Mouse (Mus musculus) embryonic fibroblast, embryonic 13.5 days (primary cell): ENCODE results near the gene Rubcnl. TPM values are rescaled to one million over a fixed set of nuclear protein-coding genes. Genes with fewer than 3 reads are reported as not detected.

Experiments
- H3K27ac ChIP-seq: 2 replicates; pipeline ENCODE4 v1.5.1; 2012; ENCODE audit warnings: low read length, control low read depth, inconsistent platforms; ENCODE audit not compliant: insufficient read depth
- H3K4me1 ChIP-seq: 2 replicates; pipeline ENCODE4 v1.6.1; 2011; ENCODE audit warnings: low read length; ENCODE audit not compliant: control insufficient read depth, insufficient read depth
- H3K4me3 ChIP-seq: 2 replicates; pipeline ENCODE4 v1.5.1; 2011; ENCODE audit warnings: mild to moderate bottlenecking, control low read depth, low read length; ENCODE audit not compliant: insufficient read depth
- CTCF ChIP-seq: IDR thresholded peaks from 2 replicates; pipeline ENCODE4 v1.5.1; 2011; ENCODE audit warnings: mild to moderate bottlenecking, control low read depth, low read length, moderate library complexity, borderline replicate concordance; ENCODE audit not compliant: insufficient read depth
- POLR2A ChIP-seq: IDR thresholded peaks from 2 replicates; pipeline ENCODE4 v1.6.1; 2011; ENCODE audit warnings: low read depth, mild to moderate bottlenecking, control low read depth, low read length, moderate library complexity
- polyA plus RNA-seq: library from polyadenylated mRNA; stranded (reverse); fragments of >200 nt; gene quantifications from 2 replicates; pipeline ENCODE4 v1.2.4, GENCODE M21; 2011; ENCODE audit warnings: low read depth; ENCODE audit not compliant: missing spikeins, insufficient read length

Rubcnl gene
- polyA plus RNA-seq, result 0.54 and 0.58 TPM in 2 replicates

DNA sequence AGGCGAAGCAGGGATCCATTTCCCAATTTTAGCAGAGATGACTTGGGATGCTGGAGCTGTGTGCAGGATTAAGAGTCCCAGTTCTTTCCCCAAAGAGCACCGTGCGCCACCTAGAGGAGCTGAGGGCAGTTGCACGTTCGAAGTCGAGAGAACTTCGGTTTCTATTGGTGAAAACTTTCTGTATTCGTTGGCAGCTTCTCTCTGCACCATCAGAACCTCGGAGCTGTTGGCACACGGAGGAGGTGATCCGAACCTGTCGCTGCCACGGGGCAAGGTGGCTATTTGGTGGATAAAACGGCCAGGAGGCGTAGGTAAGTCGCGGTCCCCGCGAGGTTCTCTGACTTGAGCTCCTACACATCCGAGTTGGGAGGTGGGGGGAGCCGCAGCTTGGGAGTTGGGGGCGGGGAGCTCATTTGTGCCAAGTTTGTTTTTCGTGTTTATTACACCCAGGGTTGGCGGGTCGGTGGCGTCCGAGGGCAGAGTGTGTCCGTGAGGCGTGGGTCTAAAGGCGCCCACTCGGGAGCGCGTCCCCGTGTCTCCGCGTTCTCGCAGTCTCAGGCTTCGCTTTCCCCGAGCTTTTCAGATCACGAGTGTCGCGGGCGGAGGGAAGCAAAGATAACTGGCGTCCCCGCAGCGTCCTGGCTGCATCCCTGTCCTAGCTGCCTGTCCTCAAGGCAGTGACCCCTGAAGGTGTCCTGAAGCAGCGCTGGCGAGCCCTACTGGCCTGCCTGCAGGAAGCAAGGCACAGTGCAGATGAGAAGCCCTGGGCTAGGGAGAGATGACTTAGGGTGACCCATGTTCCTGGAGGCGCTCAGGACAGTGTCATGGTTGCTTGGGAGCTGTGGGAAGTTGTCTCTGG lies at the start of gene Rubcnl:
Gene Rubcnl, plus strand, starts transcription at position 172 of the 859 bp plus-strand sequence.
- Histone ChIP-seq H3K4me3 (peak within 1 kb of the TSS; percentile 60), H3K4me1 (no peaks in the 10 kb centered on the region), H3K27ac (no peak within 1 kb of the TSS)
- TF ChIP-seq CTCF (peak; percentile 83), POLR2A (peak; percentile 29; the same call in 1 of the 2 replicates)

DNA sequence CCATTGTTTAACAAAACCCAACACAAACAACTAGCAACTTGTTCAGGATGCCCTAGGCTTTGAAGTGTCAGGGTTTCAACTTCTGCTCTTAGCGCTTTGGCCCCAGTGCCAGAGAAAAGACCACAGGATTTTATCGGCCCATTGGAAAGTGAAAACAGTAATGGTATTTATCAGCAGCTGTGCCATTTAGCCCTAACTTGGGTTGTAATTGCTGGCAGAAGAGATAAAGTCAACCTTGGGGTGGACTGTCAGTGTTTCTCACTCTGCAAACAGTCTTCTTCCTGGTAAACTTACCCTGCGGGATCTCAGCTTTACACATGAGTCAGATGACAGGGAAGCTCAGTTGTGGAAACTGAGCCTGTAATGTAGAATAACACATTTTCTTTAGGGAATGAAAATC lies 43.6 kb upstream of the Rubcnl start:
- no peak overlapping the region for H3K4me3 ChIP-seq
- TF ChIP-seq CTCF (no peak), POLR2A (no peak)
- H3K4me1 ChIP-seq, result no peaks in the 10 kb centered on the region
- no peak overlapping the region for H3K27ac ChIP-seq

DNA sequence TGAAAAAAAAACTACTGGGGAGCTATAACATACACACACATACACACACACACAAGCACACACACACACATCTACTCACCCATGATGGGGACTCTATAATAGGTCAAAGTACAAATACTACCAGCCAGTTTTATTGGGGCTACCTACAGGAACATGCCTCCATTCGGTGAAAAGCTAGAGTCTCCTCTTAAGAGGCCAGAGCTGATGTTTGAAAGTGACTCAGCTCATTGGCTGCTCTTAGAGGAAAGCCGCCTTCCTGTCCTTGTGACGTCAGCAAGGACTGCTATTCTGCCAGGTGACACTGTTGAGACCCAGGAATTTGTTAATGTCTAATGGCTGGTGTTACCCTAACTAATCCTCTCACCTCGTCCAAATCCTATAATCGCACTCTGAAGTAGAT lies 43.1 kb upstream of the Rubcnl start:
- Histone ChIP-seq H3K27ac (no peak overlapping the region), H3K4me3 (no peak overlapping the region), H3K4me1 (no peaks in the 10 kb centered on the region)
- TF ChIP-seq POLR2A (no peak), CTCF (no peak)

GRCm38 (mm10) chr14:74974136-74974651 lies 41.6 kb upstream of the Rubcnl start:
- Histone ChIP-seq H3K4me3 (no peak overlapping the region), H3K27ac (no peak overlapping the region), H3K4me1 (no peaks in the 10 kb centered on the region)
- TF ChIP-seq CTCF, result no peak
- no peak for TF ChIP-seq POLR2A

DNA sequence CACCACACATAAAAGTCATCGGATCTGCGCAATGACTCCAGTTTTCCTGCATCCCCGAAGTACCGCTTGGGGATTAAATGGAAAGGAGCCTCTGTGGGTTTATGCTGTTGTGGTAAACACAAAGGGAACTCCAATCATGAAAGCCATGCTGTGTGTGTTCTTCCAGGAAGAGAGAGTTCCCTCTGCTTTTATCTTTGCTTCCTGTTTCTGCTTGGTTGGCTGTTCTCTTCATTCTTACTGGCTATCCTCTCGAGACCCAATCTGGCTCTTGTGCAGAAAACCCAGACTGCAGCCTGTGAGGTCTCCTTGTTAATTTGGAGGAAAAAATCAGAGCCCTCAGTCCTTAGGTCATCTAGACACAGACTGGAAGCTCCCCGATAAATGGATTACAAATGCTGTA lies 38.9 kb upstream of the Rubcnl start:
- Histone ChIP-seq H3K4me1 (no peaks in the 10 kb centered on the region), H3K4me3 (no peak overlapping the region), H3K27ac (no peak overlapping the region)
- TF ChIP-seq POLR2A (no peak), CTCF (no peak)

GRCm38 (mm10) chr14:74981016-74981415 lies 34.8 kb upstream of the Rubcnl start:
- Histone ChIP-seq H3K4me3 (no peak overlapping the region), H3K4me1 (no peaks in the 10 kb centered on the region), H3K27ac (no peak overlapping the region)
- TF ChIP-seq CTCF (no peak), POLR2A (no peak)

- H3K4me1 ChIP-seq, result no peaks in the 10 kb centered on the region
- H3K4me3 ChIP-seq, result no peak overlapping the region
- no peak for TF ChIP-seq CTCF
- no peak for TF ChIP-seq POLR2A
- H3K27ac ChIP-seq, result no peak overlapping the region
These were observed 32.7 kb upstream of the Rubcnl start for GRCm38 (mm10) chr14:74983079-74983478.

GRCm38 (mm10) chr14:74984817-74985391 lies 30.9 kb upstream of the Rubcnl start:
- Histone ChIP-seq H3K27ac (no peak overlapping the region), H3K4me3 (no peak overlapping the region), H3K4me1 (no peaks in the 10 kb centered on the region)
- TF ChIP-seq CTCF (no peak), POLR2A (no peak)

- H3K4me1 ChIP-seq, result no peaks in the 10 kb centered on the region
- no peak overlapping the region for H3K4me3 ChIP-seq
- TF ChIP-seq POLR2A (no peak), CTCF (no peak)
- H3K27ac ChIP-seq, result no peak overlapping the region
These were observed 30.2 kb upstream of the Rubcnl start for GRCm38 (mm10) chr14:74985658-74986057.

- Histone ChIP-seq H3K4me3 (no peak overlapping the region), H3K4me1 (no peaks in the 10 kb centered on the region)
- no peak for TF ChIP-seq CTCF
- no peak for TF ChIP-seq POLR2A
These were observed 29.3 kb upstream of the Rubcnl start for GRCm38 (mm10) chr14:74986527-74986926.

GRCm38 (mm10) chr14:74989322-74989721 lies 26.5 kb upstream of the Rubcnl start:
- Histone ChIP-seq H3K4me1 (no peaks in the 10 kb centered on the region), H3K27ac (no peak overlapping the region), H3K4me3 (no peak overlapping the region)
- TF ChIP-seq CTCF (no peak), POLR2A (no peak)

More at GRCm38 (mm10) chr14:74986527-74986926, 29.3 kb upstream of the Rubcnl start:
- no peak overlapping the region for H3K27ac ChIP-seq
